Mouse (Mus musculus) neural tube, embryonic 14.5 days (tissue): ENCODE data around the gene Dcaf8. TPM values are rescaled to one million over a fixed set of nuclear protein-coding genes. Genes with fewer than 3 reads are reported as not detected.

Source experiments
- ATAC-seq: fragments of 200-750 bp; cut with Nextera tagmentation; 2 replicates; pipeline ENCODE4 v1.8.0; 2017; ENCODE audit warnings: low read depth, mild to moderate bottlenecking, moderate TSS enrichment, moderate library complexity
- H3K27ac ChIP-seq: fragments of 300-500 bp; sonication (generic); 2 replicates; pipeline ENCODE4 v1.5.1; 2014; ENCODE audit warnings: low read depth, mild to moderate bottlenecking, control low read depth, low read length, moderate library complexity, mixed read lengths
- H3K27me3 ChIP-seq: fragments of 300-500 bp; sonication (generic); 2 replicates; pipeline ENCODE4 v1.6.1; 2014; ENCODE audit warnings: low read length; ENCODE audit not compliant: control insufficient read depth, insufficient read depth
- H3K36me3 ChIP-seq: fragments of 300-500 bp; sonication (generic); 2 replicates; pipeline ENCODE4 v1.6.1; 2014; ENCODE audit warnings: low read length, mixed read lengths; ENCODE audit not compliant: control insufficient read depth, insufficient read depth
- H3K4me1 ChIP-seq: fragments of 300-500 bp; sonication (generic); 2 replicates; pipeline ENCODE4 v1.6.1; 2014; ENCODE audit warnings: low read length; ENCODE audit not compliant: control insufficient read depth, insufficient read depth
- H3K4me2 ChIP-seq: fragments of 300-500 bp; sonication (generic); 2 replicates; pipeline ENCODE4 v1.6.1; 2014; ENCODE audit warnings: mild to moderate bottlenecking, low read depth, low read length, control low read depth
- H3K4me3 ChIP-seq: fragments of 300-500 bp; sonication (generic); 2 replicates; pipeline ENCODE4 v1.5.1; 2014; ENCODE audit warnings: low read depth, low read length, control low read depth, mixed read lengths
- H3K9ac ChIP-seq: fragments of 300-500 bp; sonication (generic); replicated peaks from 2 replicates; pipeline ENCODE4 v1.6.1; 2014; ENCODE audit warnings: low read depth, mild to moderate bottlenecking, control low read depth, low read length, mixed read lengths
- H3K9me3 ChIP-seq: fragments of 300-500 bp; sonication (generic); 2 replicates; pipeline ENCODE4 v1.6.1; 2016; ENCODE audit warnings: low read length; ENCODE audit not compliant: control insufficient read depth
- WGBS: fragments of 180-500 bp; shearing (Covaris S2); extraction: QIAGEN DNeasy Blood & Tissue Kit; methylation state at CpG from one replicate; pipeline ENCODE4 v1.1.7; 2014; 5-methylcytosine and 5-hydroxymethylcytosine counted together
- polyA plus RNA-seq: library from polyadenylated mRNA; unstranded; fragments of >200 nt; fragmentation: Nextera tagmentation; extraction: Ambion mirVana; gene quantifications from 2 replicates; pipeline ENCODE4 v1.2.1, GENCODE M21; 2014

Gene Dcaf8
- polyA plus RNA-seq, 1 experiment from 2014 or later, result 72.3 TPM

DNA sequence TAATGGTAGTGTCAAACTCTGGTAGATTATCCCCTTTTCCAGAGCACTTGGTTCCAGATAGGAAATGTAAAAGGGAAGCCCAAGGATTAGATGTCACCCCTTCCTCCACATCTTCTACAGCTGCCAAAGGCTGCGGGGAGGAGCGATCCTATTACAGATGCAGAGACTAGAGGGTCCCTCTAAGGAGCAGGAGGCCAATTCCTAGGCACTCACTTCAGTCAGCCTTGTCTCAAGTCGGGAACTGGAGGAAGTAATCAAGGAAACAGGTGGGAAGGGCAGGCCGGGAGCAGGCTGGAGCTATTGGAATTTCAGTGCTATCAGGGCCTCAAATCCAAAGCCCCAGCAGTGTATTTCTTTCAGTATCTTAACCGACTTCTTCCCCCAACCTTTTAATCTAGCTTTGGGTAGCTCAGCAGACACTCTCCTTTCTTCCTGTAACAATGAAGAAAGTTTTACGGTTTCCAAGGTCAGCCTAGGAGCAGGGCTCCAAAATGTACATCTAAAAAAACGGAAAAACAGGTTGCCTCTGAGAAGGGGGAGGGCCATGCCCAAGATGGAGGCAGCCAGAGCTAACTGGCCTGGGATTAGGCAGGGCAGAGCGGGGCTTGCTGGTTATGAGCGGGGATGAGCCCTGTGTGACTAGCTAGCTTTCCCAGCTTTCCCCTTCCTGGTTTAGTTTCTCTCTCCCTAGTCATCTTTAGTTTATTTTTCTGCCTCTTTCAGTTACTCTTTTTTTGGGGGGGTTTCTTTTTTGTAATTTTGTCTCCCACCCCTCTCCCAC is 56.3 kb downstream of the Dcaf8 start:
- no peak for ATAC-seq
- WGBS, result 10% methylated on average over 9 of the region's 9 CpGs
- no peaks in the 10 kb centered on the region for H3K9me3 ChIP-seq

DNA sequence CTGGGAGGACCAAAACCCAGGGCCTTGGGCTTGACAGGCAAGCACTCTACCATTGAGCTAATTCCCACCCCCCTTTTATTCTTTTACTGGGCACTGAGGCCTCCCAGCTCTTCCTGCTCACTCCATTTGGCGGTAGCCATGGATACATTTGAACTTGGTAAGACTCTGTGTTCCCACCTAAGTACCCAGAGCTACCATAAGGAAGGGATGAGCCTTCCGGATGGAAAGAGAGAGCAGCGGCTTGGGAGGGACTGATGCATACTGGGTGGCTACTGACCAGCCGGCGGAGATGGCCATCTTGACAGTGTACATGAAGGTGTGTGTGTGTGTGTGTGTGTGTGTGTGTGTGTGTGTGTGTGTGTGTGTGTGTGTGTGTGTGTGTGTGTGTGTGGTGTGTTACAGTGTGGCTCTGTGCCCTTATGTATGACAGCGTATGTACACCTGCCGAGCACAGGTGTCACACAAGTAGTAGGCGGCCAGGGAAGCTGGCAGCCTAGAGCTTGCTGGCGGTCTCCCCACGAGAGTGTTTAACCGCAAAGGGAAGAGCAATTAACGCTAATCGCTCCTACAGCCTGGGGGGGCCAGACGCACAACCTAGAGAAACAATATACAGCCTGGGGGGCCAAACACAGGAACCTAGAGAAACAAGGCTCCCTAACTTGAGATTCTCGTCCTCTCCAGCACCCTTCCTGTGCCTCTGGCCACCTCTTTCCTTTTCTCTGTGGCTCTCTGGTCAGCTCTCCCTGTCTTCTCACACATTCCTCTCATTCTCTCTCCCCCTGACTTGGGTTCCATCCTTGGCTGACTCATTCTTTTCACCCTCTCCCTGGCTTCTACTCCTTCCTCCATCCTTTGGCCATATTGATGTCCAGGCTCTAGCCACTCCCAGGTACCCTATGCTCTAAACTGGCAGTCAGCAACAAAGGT is 57.2 kb downstream of the Dcaf8 start:
- Histone ChIP-seq H3K4me2 (peak overlapping the region; percentile 74), H3K4me3 (peak overlapping the region; percentile 63), H3K9me3 (no peaks in the 10 kb centered on the region), H3K9ac (peak overlapping the region; percentile 85), H3K36me3 (peaks cover 3% of the 10 kb centered on the region; the same call in 1 of the 2 replicates), H3K27me3 (no peaks in the 10 kb centered on the region), H3K4me1 (peaks cover 66% of the 10 kb centered on the region), H3K27ac (peak overlapping the region; percentile 86)
- 8% methylated on average over 15 of the region's 15 CpGs for WGBS
- ATAC-seq, result no peak

More for the DNA sequence above, 56.3 kb downstream of the Dcaf8 start:
- Histone ChIP-seq H3K4me1 (peaks cover 66% of the 10 kb centered on the region), H3K36me3 (peaks cover 11% of the 10 kb centered on the region), H3K27ac (peak overlapping the region; percentile 86), H3K4me3 (peak overlapping the region; percentile 63), H3K27me3 (no peaks in the 10 kb centered on the region), H3K4me2 (peak overlapping the region; percentile 74), H3K9ac (peak overlapping the region; percentile 25; the same call in 1 of the 2 replicates)

DNA sequence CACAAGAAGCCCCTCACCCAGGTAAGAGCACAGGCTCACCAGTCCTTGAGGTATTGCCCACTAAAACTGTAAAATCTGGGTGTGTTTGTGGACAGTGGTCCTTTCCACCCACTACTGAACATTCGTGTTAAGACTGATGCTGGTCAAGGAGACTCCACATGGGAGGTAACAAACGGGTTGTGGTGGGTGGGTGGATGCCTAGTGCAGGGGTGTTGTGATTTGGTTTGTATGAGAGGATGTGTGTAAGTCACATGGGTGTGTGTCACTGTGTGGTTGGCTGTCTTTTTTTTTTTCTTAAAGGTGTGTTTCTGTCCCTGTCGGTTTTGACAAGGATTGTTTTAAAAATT is 57.8 kb downstream of the Dcaf8 start:
- no peak for ATAC-seq
- no peaks in the 10 kb centered on the region for H3K36me3 ChIP-seq

DNA sequence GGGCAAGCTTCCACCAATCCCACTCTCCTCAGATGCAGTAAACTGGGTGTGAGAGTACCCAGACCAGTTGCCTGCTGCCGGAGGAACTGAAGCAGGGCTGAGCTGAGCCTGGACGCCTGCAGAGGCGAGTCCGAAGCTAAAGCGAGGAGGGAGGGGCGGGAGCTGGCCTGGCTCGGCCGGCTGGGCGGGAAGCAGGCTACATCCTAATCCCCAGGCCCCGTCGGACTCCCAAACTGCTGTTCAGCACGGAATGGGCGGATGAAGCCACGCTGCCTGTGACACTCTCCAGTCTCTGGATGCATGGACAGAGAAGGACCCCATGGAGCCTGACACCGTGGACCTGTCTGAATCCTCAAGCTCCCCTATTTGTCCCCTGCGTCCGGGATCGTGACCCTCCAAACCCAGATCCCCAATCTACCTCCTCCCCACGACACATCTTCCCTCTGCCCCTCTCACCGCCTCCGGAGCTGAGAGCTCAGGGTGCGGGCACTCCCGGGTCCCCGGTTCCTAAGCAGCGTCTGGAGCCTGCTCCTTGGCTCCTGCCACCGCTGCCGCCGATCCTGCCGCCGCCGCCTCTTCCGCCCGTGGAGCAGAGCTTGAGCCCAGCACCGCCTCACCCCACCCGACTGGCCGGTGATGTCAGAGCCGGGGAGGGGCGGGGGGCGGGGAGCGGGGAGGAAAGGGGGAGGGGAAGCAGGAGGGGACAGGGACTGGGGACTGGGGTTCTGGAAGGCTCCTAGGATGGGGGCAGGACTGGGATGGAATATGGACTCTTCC is 58.4 kb downstream of the Dcaf8 start, which contains the start of gene Pea15a:
TSS of gene Pea15a (minus strand) at position 664 of the 777 bp plus-strand sequence.
- peaks cover 54% of the 10 kb centered on the region for H3K4me1 ChIP-seq
- peak within 1 kb of the TSS; percentile 74 for H3K4me2 ChIP-seq
- H3K9me3 ChIP-seq, result no peaks in the 10 kb centered on the region
- peak within 1 kb of the TSS; percentile 63 for H3K4me3 ChIP-seq
- H3K36me3 ChIP-seq, result no peaks in the 10 kb centered on the region
- no peaks in the 10 kb centered on the region for H3K27me3 ChIP-seq
- H3K9ac ChIP-seq, result peak within 1 kb of the TSS; percentile 85
- H3K27ac ChIP-seq, result peak within 1 kb of the TSS; percentile 86
- peak; percentile 78 for ATAC-seq
- WGBS, result 1% methylated on average over 39 of the region's 40 CpGs

More for the DNA sequence above, 57.8 kb downstream of the Dcaf8 start:
- WGBS, result 4% methylated on average over 3 of the region's 3 CpGs
- Histone ChIP-seq H3K9me3 (no peaks in the 10 kb centered on the region), H3K4me3 (peak overlapping the region; percentile 63), H3K27ac (peak overlapping the region; percentile 86), H3K27me3 (no peaks in the 10 kb centered on the region), H3K4me2 (peak overlapping the region; percentile 74), H3K9ac (peak overlapping the region; percentile 85), H3K4me1 (peaks cover 60% of the 10 kb centered on the region)

DNA sequence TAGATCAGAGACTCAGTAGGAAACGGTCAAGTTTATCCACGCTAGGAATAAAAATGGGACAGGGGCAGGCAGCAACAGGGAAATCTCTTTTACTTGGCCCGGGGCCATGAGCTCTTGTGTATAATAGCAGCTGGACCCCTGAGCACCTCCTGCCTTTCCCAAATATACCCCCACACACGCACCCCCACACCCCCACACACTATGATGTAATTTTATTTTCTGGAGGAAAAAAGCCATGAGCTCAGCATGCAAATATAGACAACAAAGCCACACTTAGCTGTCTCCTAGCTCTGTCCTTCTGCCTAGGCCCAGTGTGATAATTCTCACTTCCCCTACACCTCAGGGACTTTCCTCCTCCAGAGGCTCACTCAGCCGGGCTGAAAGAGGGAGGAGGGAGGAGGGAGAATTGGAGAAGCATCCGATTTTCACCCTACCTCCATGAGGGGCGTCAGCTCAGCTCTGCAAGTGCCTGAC is 59.3 kb downstream of the Dcaf8 start:
- H3K27me3 ChIP-seq, result no peaks in the 10 kb centered on the region
- H3K9me3 ChIP-seq, result no peaks in the 10 kb centered on the region
- peak overlapping the region; percentile 86 for H3K27ac ChIP-seq
- peak overlapping the region; percentile 63 for H3K4me3 ChIP-seq
- WGBS, result 13% methylated on average over 7 of the region's 7 CpGs
- no peak overlapping the region; the same call in none of the 2 replicates for H3K9ac ChIP-seq
- no peaks in the 10 kb centered on the region for H3K36me3 ChIP-seq
- peak; percentile 11; the same call in 1 of the 2 replicates for ATAC-seq
- peaks cover 46% of the 10 kb centered on the region for H3K4me1 ChIP-seq
- H3K4me2 ChIP-seq, result peak overlapping the region; percentile 74

DNA sequence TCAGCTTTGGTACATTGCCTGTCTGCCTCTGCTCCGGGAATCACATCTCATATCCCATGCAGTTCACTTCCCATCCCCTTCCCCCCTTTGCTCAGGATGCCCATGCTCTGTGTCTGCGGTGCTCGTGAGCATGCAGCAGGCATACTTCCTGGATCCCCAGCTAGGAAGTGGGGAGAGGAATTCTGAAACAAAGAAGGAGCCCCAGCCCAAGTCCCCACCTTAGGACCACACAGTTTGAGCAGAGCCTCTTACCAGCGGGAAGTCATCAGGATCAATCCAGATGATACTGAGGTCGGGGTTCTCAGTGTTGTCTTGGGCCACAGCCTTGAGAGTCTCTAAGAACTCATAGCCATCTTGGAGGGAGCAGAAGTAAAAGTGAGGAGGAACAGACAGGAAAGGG is 64.9 kb downstream of the Dcaf8 start:
- 59% methylated on average over 5 of the region's 5 CpGs for WGBS
- Histone ChIP-seq H3K4me1 (peaks cover 5% of the 10 kb centered on the region; the same call in 1 of the 2 replicates), H3K27me3 (no peaks in the 10 kb centered on the region), H3K27ac (no peak overlapping the region), H3K4me3 (no peak overlapping the region), H3K36me3 (no peaks in the 10 kb centered on the region), H3K9me3 (no peaks in the 10 kb centered on the region), H3K9ac (no peak overlapping the region), H3K4me2 (no peak overlapping the region)
- ATAC-seq, result no peak

DNA sequence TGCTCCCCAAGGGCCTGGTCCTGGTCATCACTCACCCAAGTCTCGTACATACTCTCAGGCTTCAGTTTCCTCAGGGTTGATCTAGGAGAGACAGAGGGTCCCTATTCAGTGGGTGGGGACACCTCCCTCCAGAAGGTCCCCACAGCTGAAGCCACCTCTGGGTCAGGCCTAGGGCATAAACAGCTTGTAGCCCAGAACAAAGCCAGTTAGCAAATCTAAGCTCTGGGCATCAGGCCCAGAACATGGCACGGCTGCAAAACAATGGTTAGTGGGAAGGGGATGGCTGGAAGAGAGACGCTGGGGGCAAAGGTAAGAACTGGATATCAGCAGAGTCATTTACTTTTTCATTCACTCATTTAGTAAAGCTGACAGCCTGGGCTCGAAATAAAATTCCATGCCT is 65.9 kb downstream of the Dcaf8 start:
- peak overlapping the region; percentile 28; the same call in 1 of the 2 replicates for H3K27ac ChIP-seq
- 45% methylated on average over 4 of the region's 4 CpGs for WGBS
- no peaks in the 10 kb centered on the region for H3K9me3 ChIP-seq
- no peak overlapping the region for H3K4me3 ChIP-seq
- H3K4me2 ChIP-seq, result no peak overlapping the region
- 0 out of 2 replicates have a peak, but pooled peaks cover 5% of the 10 kb centered on the region for H3K4me1 ChIP-seq
- no peaks in the 10 kb centered on the region for H3K27me3 ChIP-seq
- peak; percentile 36; the same call in 1 of the 2 replicates for ATAC-seq
- no peak overlapping the region for H3K9ac ChIP-seq
- no peaks in the 10 kb centered on the region for H3K36me3 ChIP-seq

DNA sequence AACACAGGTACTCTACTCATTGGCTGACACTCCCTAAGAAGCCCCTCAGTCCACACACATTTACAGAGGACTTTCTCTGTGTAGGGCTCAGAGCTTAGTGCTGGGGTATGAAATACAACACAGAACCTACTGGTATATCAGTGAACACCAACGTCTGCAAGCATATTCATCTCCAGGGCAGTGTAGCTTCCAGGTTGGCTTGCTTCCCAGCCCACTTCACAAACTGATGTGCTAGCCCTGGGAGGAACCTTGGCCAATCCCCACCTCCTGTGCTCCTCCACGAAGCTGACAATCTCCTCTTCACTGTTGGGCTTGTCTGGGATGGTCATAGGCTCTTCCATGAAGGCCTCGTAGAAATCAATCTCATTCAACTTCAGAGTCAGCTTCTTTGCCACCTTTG is 66.9 kb downstream of the Dcaf8 start:
- Histone ChIP-seq H3K36me3 (no peaks in the 10 kb centered on the region), H3K9me3 (no peaks in the 10 kb centered on the region), H3K27me3 (no peaks in the 10 kb centered on the region), H3K4me2 (no peak overlapping the region), H3K4me1 (peaks cover 5% of the 10 kb centered on the region; the same call in 1 of the 2 replicates), H3K4me3 (no peak overlapping the region), H3K27ac (no peak overlapping the region), H3K9ac (no peak overlapping the region)
- no peak for ATAC-seq
- WGBS, result 68% methylated on average over 3 of the region's 3 CpGs
